Mouse (Mus musculus) MEL (cell line): ENCODE measurements around the gene Prps1.

Experiments used
- BHLHE40 ChIP-seq: IDR thresholded peaks from 2 replicates; pipeline ENCODE4 v1.6.1; 2012; ENCODE audit warnings: low read depth, mild to moderate bottlenecking, inconsistent platforms, low read length, improper control_type of control experiment, borderline replicate concordance
- CHD1 ChIP-seq: IDR thresholded peaks from 2 replicates; pipeline ENCODE4 v1.6.1; 2012; ENCODE audit warnings: low read depth, mild to moderate bottlenecking, inconsistent platforms, low read length, improper control_type of control experiment
- CTCF ChIP-seq, 3 experiments: IDR thresholded peaks in 2 of 3; conservative IDR thresholded peaks in 1 of 3; 2 replicates each; pipeline ENCODE4 v1.5.1; 2011 to 2012; ENCODE audit warnings: low read length in 3 of 3, low read depth in 2 of 3, mild to moderate bottlenecking in 2 of 3, improper control_type of control experiment in 1 of 3, inconsistent platforms in 1 of 3, mixed read lengths in 1 of 3, moderate library complexity in 1 of 3; ENCODE audit not compliant: control insufficient read depth in 1 of 3, insufficient read depth in 1 of 3, poor library complexity in 1 of 3, severe bottlenecking in 1 of 3
- ELF1 ChIP-seq: IDR thresholded peaks from 2 replicates; pipeline ENCODE4 v1.6.1; 2014; ENCODE audit warnings: low read depth, mild to moderate bottlenecking, inconsistent platforms, low read length, improper control_type of control experiment, moderate library complexity
- MAX ChIP-seq: IDR thresholded peaks from 2 replicates; pipeline ENCODE4 v1.6.1; 2011; ENCODE audit warnings: low read length, improper control_type of control experiment
- MYB ChIP-seq: IDR thresholded peaks from 2 replicates; pipeline ENCODE4 v1.6.1; 2011; ENCODE audit warnings: mild to moderate bottlenecking, low read depth, low read length, improper control_type of control experiment
- TBP ChIP-seq: IDR thresholded peaks from 2 replicates; pipeline ENCODE4 v1.8.0; 2011; ENCODE audit warnings: low read depth, low read length, improper control_type of control experiment
- USF1 ChIP-seq: IDR thresholded peaks from 2 replicates; pipeline ENCODE4 v1.6.1; 2014; ENCODE audit warnings: low read depth, mild to moderate bottlenecking, inconsistent platforms, low read length, improper control_type of control experiment, moderate library complexity

DNA sequence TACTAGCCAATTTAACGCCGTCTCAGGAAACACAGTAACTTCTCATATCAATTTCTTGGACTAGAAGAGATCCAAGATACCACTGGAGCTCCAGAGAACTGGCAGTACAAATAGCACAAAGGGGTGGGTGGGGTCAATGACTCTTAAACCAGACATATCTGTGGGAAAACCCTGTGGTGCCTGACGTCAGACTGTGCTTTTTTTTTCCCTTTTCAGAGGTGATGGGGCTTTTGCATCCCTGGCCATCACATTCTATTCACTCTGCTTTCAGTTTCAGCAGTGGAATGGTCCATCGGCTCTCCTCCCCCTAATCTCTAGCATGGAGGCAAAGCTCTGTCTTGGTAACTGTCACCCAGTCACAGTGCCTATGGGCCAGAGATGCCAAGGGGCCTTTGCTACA, 29.3 kb upstream of the Prps1 start:
- TF ChIP-seq BHLHE40 (no peak), CTCF (IDR thresholded peaks at IDR 0.05 in 2 of 3, conservative IDR thresholded peaks at IDR 0.05 in 1 of 3; ENCODE audit: control insufficient read depth in 1 of 3, insufficient read depth in 1 of 3, low read depth in 2 of 3, low read length in 3 of 3, poor library complexity in 1 of 3, severe bottlenecking in 1 of 3) (no peak), MYB (no peak), ELF1 (no peak), TBP (no peak), USF1 (no peak), MAX (no peak), CHD1 (no peak)
